Mouse (Mus musculus) embryonic fibroblast, embryonic 13.5 days (primary cell): ENCODE data around the gene Sncb. TPM values are rescaled to one million over a fixed set of nuclear protein-coding genes. Genes with fewer than 3 reads are reported as not detected.
A peak's percentile ranks its signal among the peaks of the same experiment; 100 is the strongest.

Experiments used
- H3K27ac ChIP-seq: 2 replicates; pipeline ENCODE4 v1.5.1; 2012; ENCODE audit warnings: low read length, control low read depth, inconsistent platforms; ENCODE audit not compliant: insufficient read depth
- H3K4me1 ChIP-seq: 2 replicates; pipeline ENCODE4 v1.6.1; 2011; ENCODE audit warnings: low read length; ENCODE audit not compliant: control insufficient read depth, insufficient read depth
- H3K4me3 ChIP-seq: 2 replicates; pipeline ENCODE4 v1.5.1; 2011; ENCODE audit warnings: mild to moderate bottlenecking, control low read depth, low read length; ENCODE audit not compliant: insufficient read depth
- CTCF ChIP-seq: IDR thresholded peaks from 2 replicates; pipeline ENCODE4 v1.5.1; 2011; ENCODE audit warnings: mild to moderate bottlenecking, control low read depth, low read length, moderate library complexity, borderline replicate concordance; ENCODE audit not compliant: insufficient read depth
- POLR2A ChIP-seq: IDR thresholded peaks from 2 replicates; pipeline ENCODE4 v1.6.1; 2011; ENCODE audit warnings: low read depth, mild to moderate bottlenecking, control low read depth, low read length, moderate library complexity
- polyA plus RNA-seq: library from polyadenylated mRNA; stranded (reverse); fragments of >200 nt; gene quantifications from 2 replicates; pipeline ENCODE4 v1.2.4, GENCODE M21; 2011; ENCODE audit warnings: low read depth; ENCODE audit not compliant: missing spikeins, insufficient read length

Sncb gene
- polyA plus RNA-seq, result not detected in 2 replicates

- H3K4me3 ChIP-seq, result 0 out of 2 replicates have a peak within 1 kb of the TSS, but pooled peaks have one; percentile 2
- no peaks in the 10 kb centered on the region for H3K4me1 ChIP-seq
- 0 out of 2 replicates have a peak, but pooled peaks have one; percentile 30 for TF ChIP-seq CTCF
- no peak for TF ChIP-seq POLR2A
- H3K27ac ChIP-seq, result no peak within 1 kb of the TSS
Observed at GRCm38 (mm10) chr13:54766192-54766768, at the start of gene Sncb. Sncb (minus strand) TSS chr13:54766595.

- H3K4me3 ChIP-seq, result no peak overlapping the region
- no peak for TF ChIP-seq CTCF
- no peak for TF ChIP-seq POLR2A
- no peak overlapping the region for H3K27ac ChIP-seq
- H3K4me1 ChIP-seq, result no peaks in the 10 kb centered on the region
Observed at GRCm38 (mm10) chr13:54813381-54813780, 47.0 kb upstream of the Sncb start.

- H3K4me1 ChIP-seq, result no peaks in the 10 kb centered on the region
- TF ChIP-seq CTCF (no peak), POLR2A (no peak)
Observed at GRCm38 (mm10) chr13:54811476-54811875, 45.1 kb upstream of the Sncb start.

GRCm38 (mm10) chr13:54808067-54808466 lies 41.7 kb upstream of the Sncb start:
- Histone ChIP-seq H3K4me3 (no peak overlapping the region), H3K4me1 (no peaks in the 10 kb centered on the region), H3K27ac (no peak overlapping the region)
- TF ChIP-seq POLR2A (no peak), CTCF (no peak)

More at GRCm38 (mm10) chr13:54811476-54811875, 45.1 kb upstream of the Sncb start:
- peak overlapping the region; percentile 15; the same call in 1 of the 2 replicates for H3K27ac ChIP-seq
- no peak overlapping the region for H3K4me3 ChIP-seq

- Histone ChIP-seq H3K27ac (no peak overlapping the region), H3K4me1 (no peaks in the 10 kb centered on the region), H3K4me3 (no peak overlapping the region)
- TF ChIP-seq POLR2A (no peak), CTCF (no peak)
Observed at GRCm38 (mm10) chr13:54806434-54806976, 40.1 kb upstream of the Sncb start.

- H3K27ac ChIP-seq, result no peak overlapping the region
- H3K4me1 ChIP-seq, result no peaks in the 10 kb centered on the region
- TF ChIP-seq CTCF, result peak; percentile 30; the same call in 1 of the 2 replicates
- TF ChIP-seq POLR2A, result no peak
- no peak overlapping the region for H3K4me3 ChIP-seq
Observed at GRCm38 (mm10) chr13:54805134-54805838, 38.9 kb upstream of the Sncb start.

GRCm38 (mm10) chr13:54803010-54803409 lies 36.6 kb upstream of the Sncb start:
- no peak overlapping the region for H3K27ac ChIP-seq
- H3K4me3 ChIP-seq, result no peak overlapping the region
- TF ChIP-seq CTCF (no peak), POLR2A (no peak)
- no peaks in the 10 kb centered on the region for H3K4me1 ChIP-seq

GRCm38 (mm10) chr13:54800206-54800605 lies 33.8 kb upstream of the Sncb start:
- no peaks in the 10 kb centered on the region for H3K4me1 ChIP-seq
- no peak overlapping the region for H3K4me3 ChIP-seq
- no peak overlapping the region for H3K27ac ChIP-seq
- TF ChIP-seq POLR2A, result no peak
- TF ChIP-seq CTCF, result no peak

- H3K4me1 ChIP-seq, result no peaks in the 10 kb centered on the region
- TF ChIP-seq POLR2A, result no peak
- TF ChIP-seq CTCF, result peak; percentile 95
- H3K27ac ChIP-seq, result no peak overlapping the region
- no peak overlapping the region for H3K4me3 ChIP-seq
Observed at GRCm38 (mm10) chr13:54799701-54800100, 33.3 kb upstream of the Sncb start.

GRCm38 (mm10) chr13:54798740-54799139 lies 32.3 kb upstream of the Sncb start:
- no peaks in the 10 kb centered on the region for H3K4me1 ChIP-seq
- TF ChIP-seq POLR2A, result no peak
- no peak for TF ChIP-seq CTCF
- H3K27ac ChIP-seq, result no peak overlapping the region
- no peak overlapping the region for H3K4me3 ChIP-seq
